Mouse (Mus musculus) left cerebral cortex, postnatal 10 days (tissue): Measurements from ENCODE around the gene Ppia. TPM values are rescaled to one million over a fixed set of nuclear protein-coding genes. Genes with fewer than 3 reads are reported as not detected.
"Not testable (repeated sequence)": the region's sequence is repeated elsewhere in the genome, so short reads cannot be mapped to it uniquely, and the experiment has no call there.

Experiments used
- DNase-seq, 2 experiments: peaks; one replicate each; pipeline ENCODE4 v3.0.0; 2021 to 2022; ENCODE audit warnings: low spot score in 2 of 2, mixed read lengths in 1 of 2; ENCODE audit errors: extremely low spot score in 1 of 2
- intact Hi-C: fragments of 180-260 bp; cut with DNase I; formaldehyde crosslinking; loops from one replicate; pipeline ENCODE4 v1.15.1; 2025
- total RNA-seq, 2 experiments: library from RNA; stranded (reverse); gene quantifications; 2 replicates each; pipeline ENCODE4 v1.2.3; 2021

Gene Ppia
- total RNA-seq, 2 experiments from 2014 or later: 2,299 to 2,355 TPM

DNA sequence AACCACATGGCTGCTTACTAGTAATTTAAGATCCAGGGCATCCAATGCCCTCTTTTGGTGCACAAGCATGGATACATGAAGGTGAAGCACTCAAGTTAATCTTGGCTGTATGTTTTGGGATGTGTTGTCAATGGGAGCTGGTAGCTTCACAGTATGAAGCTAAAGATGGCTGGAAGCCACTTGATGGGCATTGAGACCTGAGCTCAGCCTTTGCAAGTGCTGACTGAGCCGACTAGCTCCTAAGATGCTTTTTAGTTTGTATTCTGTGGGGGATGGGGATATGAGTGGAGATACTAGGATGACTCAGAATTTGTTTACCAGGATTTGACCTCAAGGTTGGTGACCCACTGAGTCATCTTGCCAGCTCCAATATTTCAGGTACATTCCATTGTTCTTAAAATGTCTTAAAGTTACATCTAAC is 5.0 kb downstream of the Ppia start:
- intact Hi-C loops: no loop called here
- DNase-seq: no peak

DNA sequence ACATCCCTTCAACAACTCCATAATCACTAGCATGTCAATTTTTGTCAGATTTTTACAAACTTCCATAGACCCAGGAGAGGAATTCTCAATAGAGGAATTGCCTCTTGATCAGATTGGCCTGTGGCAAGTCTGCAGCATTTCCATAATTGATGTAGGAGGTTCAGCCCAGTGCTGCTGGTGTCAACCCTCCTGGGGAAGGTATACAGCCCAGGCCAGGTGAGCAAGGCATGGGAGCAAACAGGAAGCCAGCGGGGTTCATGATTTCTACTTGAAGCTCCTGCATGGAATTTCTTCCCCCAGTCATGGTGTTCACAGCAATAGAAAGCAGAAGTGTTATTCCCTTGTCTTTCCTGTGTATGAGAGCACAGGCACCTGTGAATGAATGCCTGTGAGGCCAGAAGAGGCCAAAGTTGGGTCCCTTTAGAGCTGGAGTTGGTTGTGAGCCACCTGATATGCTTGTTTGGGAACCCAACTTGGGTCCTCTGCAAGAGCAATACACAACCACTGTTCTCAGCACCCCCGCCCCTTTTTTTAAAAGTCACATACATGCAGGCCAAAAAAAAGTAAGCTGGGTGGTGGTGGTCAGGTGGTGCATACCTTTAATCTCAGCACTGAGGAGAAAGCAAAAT is 5.6 kb downstream of the Ppia start:
- no peak for DNase-seq
- intact Hi-C loops: no loop called here

DNA sequence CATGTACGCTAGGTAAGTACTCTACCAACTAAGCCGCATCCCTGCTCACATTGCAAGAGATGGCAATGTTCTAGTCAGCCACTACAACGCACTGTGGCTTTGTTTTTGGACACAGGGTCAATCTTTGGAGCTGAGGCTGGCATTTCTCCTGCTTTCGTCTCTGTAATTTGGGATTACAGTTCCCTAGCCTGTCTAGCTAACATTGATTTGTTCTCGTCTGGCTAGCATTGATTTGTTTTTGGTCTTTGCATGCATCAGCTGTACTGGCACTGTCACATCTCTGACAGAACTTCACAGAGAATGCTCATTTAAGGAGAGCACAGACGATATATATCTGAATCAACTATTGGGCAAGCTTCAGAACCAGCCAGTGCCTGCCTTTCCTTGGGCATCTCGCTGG is 14.9 kb downstream of the Ppia start:
- intact Hi-C loops: no loop called here
- DNase-seq: no peak

DNA sequence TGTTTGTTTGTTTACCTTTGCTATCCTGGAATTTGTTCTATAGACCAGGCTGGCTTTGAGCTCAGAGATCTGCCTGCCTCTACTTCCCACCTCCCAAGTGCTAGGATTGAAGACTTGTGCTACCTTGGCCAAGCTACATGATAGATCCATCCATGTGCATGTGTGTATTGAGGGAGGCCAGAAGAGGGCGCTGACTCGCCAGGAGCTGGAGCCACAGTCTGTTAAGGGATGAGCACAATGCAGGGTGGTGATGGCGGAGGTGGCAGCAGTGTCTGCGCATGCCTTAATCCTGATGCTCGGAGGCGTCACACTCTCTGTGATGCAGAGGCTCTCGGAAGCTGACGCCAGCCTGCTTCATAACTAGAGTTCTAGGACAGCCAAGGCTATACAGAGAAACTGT is 21.2 kb downstream of the Ppia start:
- peak in 1 of 2 experiments; percentile 68 for DNase-seq
- intact Hi-C loops: no loop called here

DNA sequence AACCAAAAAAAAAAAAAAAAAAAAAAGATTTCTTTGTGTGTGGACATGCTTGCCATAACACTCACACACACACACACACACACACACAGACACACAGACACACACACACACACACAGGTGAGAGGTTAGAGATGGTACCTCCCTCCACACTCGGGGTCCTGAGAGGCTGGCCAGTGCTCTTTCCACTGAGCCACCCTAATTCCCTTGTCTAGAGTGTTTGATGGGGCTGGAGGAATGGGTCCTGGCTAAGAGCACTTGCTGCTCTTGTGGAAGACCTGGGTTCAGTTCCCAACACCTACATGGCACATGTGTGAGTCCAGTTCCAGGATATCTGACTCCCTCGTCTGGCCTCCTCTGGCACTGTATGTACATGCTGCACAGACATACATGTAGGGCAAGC is 22.4 kb downstream of the Ppia start:
- no peak for DNase-seq
- intact Hi-C loops: no loop called here

DNA sequence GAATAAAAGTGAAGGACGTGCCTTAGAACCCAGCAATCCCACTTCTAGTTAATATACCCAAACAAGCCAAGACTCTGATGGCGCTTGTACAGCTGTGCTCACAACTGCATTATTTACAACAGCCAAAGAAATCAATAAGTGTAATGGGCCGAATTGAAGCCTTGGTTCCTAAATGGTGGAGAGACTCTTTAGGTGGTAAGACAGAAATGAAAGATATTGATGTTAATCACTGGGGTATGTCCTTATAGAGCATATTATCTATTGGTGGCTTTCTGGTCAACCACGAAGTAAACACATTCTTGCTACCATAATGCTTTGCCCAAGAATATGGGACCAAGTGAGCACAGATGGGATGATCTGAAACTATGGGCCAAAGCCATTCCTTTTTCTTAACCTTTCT is 24.9 kb downstream of the Ppia start:
- intact Hi-C loops: no loop called here
- no peak for DNase-seq

DNA sequence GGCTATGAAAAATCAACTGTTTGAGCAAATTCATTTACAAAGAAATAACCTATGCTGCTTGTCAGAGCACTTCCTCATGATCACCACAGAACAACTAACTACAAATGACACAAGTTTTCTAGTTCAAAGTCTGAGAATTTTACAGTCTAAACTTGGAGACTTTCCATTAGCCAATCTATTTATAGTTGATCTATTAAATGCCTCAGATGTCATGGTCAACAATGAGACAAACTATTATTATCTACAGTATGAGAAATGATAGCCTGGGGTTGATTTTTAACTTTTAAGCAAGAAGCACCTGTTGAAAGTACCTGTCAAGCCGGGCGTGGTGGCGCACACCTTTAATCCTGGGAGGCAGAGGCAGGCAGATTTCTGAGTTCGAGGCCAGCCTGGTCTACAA is 27.3 kb downstream of the Ppia start:
- no peak for DNase-seq
- intact Hi-C loops: no loop called here

DNA sequence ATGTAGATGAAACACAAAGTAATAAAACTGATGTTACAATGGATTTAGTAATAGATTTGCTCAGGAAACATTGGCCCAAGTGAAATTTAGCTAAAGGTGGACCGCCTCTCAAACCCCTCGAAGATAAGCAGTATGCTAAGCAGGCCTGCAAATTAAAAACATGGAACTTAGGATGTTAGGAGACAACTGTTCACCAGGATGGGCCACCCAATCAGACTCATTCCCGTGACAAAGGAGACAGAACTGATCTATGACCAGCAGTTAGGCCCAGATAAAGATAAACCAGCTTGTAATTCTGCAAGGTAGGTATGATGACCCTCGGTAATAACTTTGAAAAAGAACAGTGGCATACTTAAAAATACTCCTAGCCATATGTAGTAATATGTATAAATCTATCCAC is 27.9 kb downstream of the Ppia start:
- no peak for DNase-seq
- intact Hi-C loops: no loop called here

DNA sequence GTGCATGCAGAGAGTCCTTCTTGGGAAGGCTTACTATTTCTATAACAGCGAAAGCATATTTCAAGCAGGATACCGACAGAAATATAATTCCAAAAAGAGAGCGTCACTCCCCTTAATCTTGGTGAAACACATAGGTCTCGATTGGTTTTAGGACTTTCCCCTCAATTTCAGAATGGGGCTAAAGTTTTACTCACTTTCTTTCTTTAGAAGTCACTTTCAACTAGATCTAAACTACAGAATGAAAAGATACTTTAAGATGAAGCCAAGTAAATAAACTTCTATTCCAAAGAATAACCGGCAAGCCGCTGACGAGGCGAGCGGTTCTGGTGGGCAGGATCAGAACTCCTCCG is 28.5 kb downstream of the Ppia start:
- DNase-seq: no peak
- intact Hi-C loops: no loop called here

DNA sequence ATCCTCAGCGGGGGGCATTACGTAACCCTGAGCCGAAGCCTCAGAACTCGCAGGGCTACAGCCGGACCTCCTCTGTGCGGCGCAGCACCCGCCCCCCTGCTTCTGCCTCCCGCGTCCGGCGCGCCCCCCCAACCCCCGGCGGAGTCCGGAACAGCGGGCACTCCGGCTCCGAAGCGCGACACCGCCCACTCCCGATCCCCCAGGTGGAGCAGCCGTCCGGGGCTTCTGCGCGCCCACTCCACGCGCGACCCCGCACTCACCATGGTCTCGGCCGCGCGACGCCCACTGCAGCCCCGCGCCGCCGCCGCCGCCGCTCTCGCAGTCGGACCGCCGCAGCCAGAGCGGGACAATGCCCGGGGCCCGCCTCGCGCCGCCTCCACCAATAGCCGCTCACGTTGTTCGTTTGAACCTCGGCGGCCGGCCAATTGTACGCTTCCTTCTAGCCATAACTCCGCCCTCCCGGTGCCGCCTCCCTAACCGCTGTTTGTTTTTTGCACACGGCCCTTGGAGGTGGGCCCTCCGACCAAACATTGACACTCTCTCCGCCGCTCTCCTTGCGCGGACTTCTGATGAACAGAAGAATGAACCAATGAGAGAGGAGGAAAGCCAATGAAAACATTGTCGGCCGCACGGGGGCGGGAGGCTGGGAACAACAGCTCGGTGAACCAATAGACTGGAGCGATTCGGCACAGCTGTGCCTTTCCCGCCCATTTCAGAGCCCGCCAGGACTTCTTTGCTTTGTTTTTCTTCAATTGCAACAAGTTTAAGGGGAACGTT is 29.0 kb downstream of the Ppia start, which contains the start of gene H2afv:
Gene H2afv, minus strand, starts transcription at position 367 of the 777 bp plus-strand sequence.
- peak; percentile 99 to 100 for DNase-seq
- intact Hi-C loops: no loop called here

DNA sequence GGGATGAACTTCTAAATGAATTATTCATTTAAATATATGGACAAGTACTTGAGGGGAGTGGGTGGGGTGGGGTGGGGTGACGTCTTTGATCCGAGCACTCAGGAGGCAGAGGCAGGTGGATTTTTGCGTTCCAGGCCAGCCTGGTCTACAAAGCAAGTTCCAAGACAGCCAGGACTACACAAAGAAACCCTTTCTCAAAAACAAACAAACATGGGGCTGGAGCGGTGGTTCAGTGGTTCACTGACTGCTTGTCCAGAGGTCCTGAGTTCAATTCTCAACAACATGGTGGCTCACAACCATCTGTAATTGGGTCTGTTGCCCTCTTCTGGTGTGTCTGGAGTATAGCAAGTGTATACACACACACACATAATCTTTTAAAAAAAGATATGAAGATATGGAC is 30.2 kb downstream of the Ppia start:
- intact Hi-C loops: no loop called here
- DNase-seq: no peak

DNA sequence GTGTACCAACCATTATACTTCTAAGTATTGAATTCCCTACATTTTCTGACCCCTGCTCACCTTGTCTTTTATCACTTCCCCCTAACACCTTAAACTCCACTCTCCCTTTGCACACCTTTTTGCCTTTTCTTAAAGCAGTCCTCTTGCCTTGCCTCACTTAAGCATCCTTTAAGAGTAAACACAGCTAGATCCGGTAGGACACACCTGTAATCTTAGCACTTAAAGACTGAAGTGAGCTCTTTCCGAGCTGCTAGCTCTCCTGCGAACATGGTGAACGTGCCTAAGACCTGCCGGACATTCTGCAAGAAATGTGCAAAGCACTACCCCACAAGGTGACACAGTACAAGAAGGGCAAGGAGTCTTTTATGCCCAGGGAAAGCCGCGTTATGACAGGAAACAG is 30.7 kb downstream of the Ppia start:
- no peak for DNase-seq
- intact Hi-C loops: no loop called here

DNA sequence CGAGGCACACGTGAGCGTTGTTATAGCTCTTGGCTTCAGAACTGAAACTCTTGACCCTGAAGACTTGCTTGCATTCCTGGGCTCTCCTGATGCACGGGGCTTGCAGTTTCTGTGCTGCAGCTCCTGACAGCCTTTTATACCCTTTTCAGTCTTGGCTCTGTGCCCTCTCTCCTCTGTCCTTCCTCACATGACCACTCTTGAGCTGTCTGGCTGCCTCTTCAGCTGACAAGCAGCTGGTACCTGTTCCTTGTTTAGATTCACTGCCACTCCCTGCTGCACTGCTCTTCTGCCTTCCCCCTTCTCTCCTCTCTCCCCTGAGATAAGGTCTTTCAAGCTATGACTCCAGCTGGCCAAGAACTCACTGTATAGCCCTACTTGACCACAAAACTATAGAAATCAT is 32.2 kb downstream of the Ppia start:
- intact Hi-C loops: no loop called here

DNA sequence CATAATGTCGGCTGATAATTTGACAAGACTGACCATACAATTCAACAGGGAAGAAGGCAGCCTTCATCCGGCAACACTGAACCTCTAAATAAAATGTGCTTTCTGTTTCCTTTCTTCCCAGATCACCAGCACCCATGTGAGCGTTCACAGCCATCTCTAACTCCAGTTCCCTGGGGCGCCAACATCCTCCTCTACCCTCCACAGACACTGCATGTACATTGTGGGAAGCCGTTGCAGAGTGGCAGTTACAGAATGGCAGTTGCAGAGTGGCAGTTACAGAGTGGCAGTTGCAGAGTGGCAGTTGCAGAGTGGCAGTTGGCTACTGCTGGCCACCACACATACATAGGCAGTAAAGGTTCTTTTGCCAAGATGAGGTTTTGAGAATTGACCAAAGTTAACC is 32.9 kb downstream of the Ppia start:
- DNase-seq, intact Hi-C loops: not testable (repeated sequence)

More for the DNA sequence above, 32.2 kb downstream of the Ppia start:
- no peak for DNase-seq

DNA sequence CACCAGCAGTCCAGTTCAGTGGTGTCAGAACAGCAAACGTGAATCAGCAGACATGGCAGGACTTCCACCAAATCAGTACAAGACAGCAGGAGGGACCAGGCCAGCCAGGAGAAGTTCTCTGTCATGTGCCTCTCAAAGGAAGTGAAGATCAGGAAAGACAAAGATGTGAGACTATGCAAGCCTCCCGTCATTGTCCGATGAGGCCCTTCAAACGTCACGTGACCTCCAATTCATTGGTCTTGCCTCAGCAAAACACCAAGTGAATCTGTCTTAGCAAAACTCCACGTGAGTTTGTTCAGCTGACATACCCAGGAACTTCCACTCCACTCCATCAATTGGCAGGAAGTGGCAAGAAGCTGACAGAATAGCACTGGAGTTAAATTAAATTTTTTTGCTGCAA is 40.8 kb downstream of the Ppia start:
- intact Hi-C loops: no loop called here

DNA sequence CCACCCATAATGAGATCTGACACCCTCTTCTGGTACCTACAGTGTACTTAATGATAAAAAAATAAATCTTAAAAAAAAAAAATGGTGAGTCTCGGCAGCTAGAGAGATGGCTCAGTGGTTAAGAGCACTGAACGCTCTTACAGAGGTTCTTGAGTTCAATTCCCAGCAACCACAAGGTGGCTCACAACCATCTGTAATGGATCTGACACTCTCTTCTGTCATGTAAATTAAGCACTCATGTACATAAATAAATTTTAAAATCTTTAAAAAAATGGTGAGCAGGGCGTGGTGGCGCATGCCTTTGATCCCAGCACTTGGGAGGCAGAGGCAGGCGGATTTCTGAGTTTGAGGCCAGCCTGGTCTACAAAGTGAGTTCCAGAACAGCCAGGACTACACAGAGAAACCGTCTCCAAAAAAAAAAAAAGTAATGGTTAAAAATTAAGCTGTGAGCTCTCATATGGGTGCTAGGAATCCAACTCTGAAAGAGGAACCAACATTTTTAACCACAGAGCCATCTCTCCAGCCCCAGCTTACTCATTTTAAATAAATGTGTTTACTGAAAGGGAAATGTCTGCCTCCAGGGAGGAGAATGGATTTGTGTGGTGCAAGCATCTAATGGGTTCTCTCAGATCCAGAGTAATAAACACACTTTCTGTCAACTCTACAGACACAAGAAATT is 48.1 kb downstream of the Ppia start:
- no peak for DNase-seq
- intact Hi-C loops: loop anchor here (10.0 kb wide), 1 partner anchor 122 kb away; no protein-coding TSS in a partner anchor

More for the DNA sequence above, 40.8 kb downstream of the Ppia start:
- DNase-seq: no peak

DNA sequence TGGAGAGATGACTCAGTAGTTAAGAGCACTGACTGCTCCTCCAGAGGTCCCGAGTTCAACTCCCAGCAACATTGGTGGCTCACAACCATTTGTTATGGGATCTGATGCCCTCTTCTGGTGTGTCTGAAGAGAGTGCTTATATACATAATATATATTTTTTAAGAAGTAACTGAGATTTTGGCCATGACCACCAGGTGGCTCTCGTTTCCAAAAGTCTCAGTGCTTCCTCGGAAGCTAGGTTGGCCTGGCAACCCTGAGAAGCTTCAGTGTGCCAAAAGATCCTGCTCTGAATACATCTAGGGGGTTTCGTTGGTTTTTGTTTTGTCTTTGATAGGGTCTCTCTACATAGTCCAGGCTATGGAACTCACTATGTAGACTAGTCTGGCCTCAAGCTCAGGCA is 49.9 kb downstream of the Ppia start:
- DNase-seq: peak; percentile 72 to 73
- intact Hi-C loops: loop anchor here (5.0 to 10.0 kb wide), 2 partner anchors 82 to 120 kb away; partner anchors contain the start of gene Ccm2

DNA sequence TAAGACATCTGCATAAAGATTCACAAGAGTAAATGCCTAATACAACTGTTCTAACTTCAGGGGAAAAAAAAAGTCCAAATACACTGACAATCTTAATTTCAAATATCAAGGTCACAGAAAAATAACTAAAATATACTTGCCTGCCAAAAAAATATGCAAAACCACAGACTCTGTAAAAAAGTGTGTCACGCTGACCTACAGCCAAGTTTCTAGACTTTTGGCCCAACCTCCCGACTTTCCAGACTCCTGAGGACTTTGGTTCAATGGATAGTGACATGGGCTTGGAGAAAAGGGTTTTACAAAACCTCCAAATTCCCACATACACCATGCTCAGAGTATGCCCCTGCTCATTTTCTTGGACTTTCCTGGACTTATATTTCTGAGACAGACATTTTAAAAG is 53.3 kb downstream of the Ppia start:
- no peak for DNase-seq
- intact Hi-C loops: loop anchor here (5.0 to 10.0 kb wide), 2 partner anchors 79 to 116 kb away; partner anchors contain the start of gene Ccm2
